In genomic region chr5:24019341-24020185, GRCm38 (mm10) we compare ENCODE assay signal across 15 mouse cellular contexts. TPM values are rescaled to one million over a fixed set of nuclear protein-coding genes. Genes with fewer than 3 reads are reported as not detected.
A peak's percentile ranks its signal among the peaks of the same experiment; 100 is the strongest.
DNase-seq lines count a peak whose midpoint lies in the region; ATAC-seq lines count a peak whose summit lies in the region.
"Had no signal": no experiment of that assay in that cellular context is flagged by ENCODE, and none has a peak within 500 bp of the region (broad histone marks: within the 10 kb centered on the region; RNA-seq: fewer than 3 reads in every experiment).

No protein-coding gene starts in this region.

- peak; percentile 84 for ATAC-seq in hindbrain, embryonic 13.5 days (ENCODE audit: low FRiP score)
- peak; percentile 91 for ATAC-seq in midbrain, embryonic 15.5 days (replicated peaks)

- no peak overlapping the region for H3K4me3 ChIP-seq in forebrain, embryonic 10.5 days
- no peak overlapping the region for H3K4me3 ChIP-seq in hindbrain, embryonic 13.5 days
- H3K4me3 ChIP-seq in midbrain, embryonic 15.5 days, result no peak overlapping the region
- H3K4me3 ChIP-seq: heart, adult 2 months; left cerebral cortex, adult 2 months; limb, embryonic 15.5 days had no signal

- H3K9me3 ChIP-seq in forebrain, embryonic 10.5 days, result peaks cover 4% of the 10 kb centered on the region; the same call in 1 of the 2 replicates
- no peaks in the 10 kb centered on the region for H3K9me3 ChIP-seq in hindbrain, embryonic 13.5 days
- no peaks in the 10 kb centered on the region for H3K9me3 ChIP-seq in midbrain, embryonic 15.5 days
- H3K9me3 ChIP-seq: limb, embryonic 15.5 days had no signal

- H3K27me3 ChIP-seq in forebrain, embryonic 10.5 days (ENCODE audit: poor library complexity, severe bottlenecking), result no peaks in the 10 kb centered on the region
- no peaks in the 10 kb centered on the region for H3K27me3 ChIP-seq in hindbrain, embryonic 13.5 days
- no peaks in the 10 kb centered on the region for H3K27me3 ChIP-seq in midbrain, embryonic 15.5 days (replicated peaks)
- H3K27me3 ChIP-seq: limb, embryonic 15.5 days had no signal

- peak overlapping the region; percentile 19; the same call in 1 of the 2 replicates for H3K4me2 ChIP-seq in hindbrain, embryonic 13.5 days
- peak overlapping the region; percentile 8; the same call in 1 of the 2 replicates for H3K4me2 ChIP-seq in midbrain, embryonic 15.5 days
- H3K4me2 ChIP-seq: limb, embryonic 15.5 days; lung, embryonic 14.5 days had no signal

- peak; percentile 42 for DNase-seq in NIH3T3 (ENCODE audit: low read depth)
- DNase-seq in forebrain, embryonic 10.5 days (ENCODE audit: extremely low spot score, low spot score), result no peak
- no peak for DNase-seq in adrenal gland, adult 2 months
- no peak for DNase-seq in right cerebral cortex, postnatal 4 days
- no peak for DNase-seq in lung, postnatal 10 days
- no peak for DNase-seq in ovary, postnatal 14 days (ENCODE audit: low spot score)
- DNase-seq: B cell, adult 2 months; cerebellum, adult 2 months; heart, adult 2 months; kidney, adult 11 months; lung, embryonic 14.5 days had no signal

- peaks cover 36% of the 10 kb centered on the region for H3K4me1 ChIP-seq in forebrain, embryonic 10.5 days
- H3K4me1 ChIP-seq in hindbrain, embryonic 13.5 days (replicated peaks), result peaks cover 38% of the 10 kb centered on the region
- peaks cover 28% of the 10 kb centered on the region for H3K4me1 ChIP-seq in midbrain, embryonic 15.5 days

- peak overlapping the region; percentile 46 for H3K9ac ChIP-seq in hindbrain, embryonic 13.5 days
- no peak overlapping the region; the same call in 1 of the 2 replicates for H3K9ac ChIP-seq in midbrain, embryonic 15.5 days
- H3K9ac ChIP-seq: limb, embryonic 15.5 days; lung, embryonic 14.5 days had no signal

- peaks cover 5% of the 10 kb centered on the region; the same call in 1 of the 2 replicates for H3K36me3 ChIP-seq in forebrain, embryonic 10.5 days (replicated peaks)
- no peaks in the 10 kb centered on the region for H3K36me3 ChIP-seq in hindbrain, embryonic 13.5 days
- no peaks in the 10 kb centered on the region for H3K36me3 ChIP-seq in midbrain, embryonic 15.5 days (replicated peaks)
- H3K36me3 ChIP-seq: limb, embryonic 15.5 days had no signal

- WGBS in forebrain, embryonic 10.5 days, result 64% methylated on average over 7 of the region's 7 CpGs
- 22% methylated on average over 7 of the region's 7 CpGs for WGBS in hindbrain, embryonic 13.5 days
- WGBS in midbrain, embryonic 15.5 days, result 24% methylated on average over 7 of the region's 7 CpGs

- H3K27ac ChIP-seq in forebrain, embryonic 10.5 days, result peak overlapping the region; percentile 78
- H3K27ac ChIP-seq in hindbrain, embryonic 13.5 days, result peak overlapping the region; percentile 91
- peak overlapping the region; percentile 80 for H3K27ac ChIP-seq in midbrain, embryonic 15.5 days
- H3K27ac ChIP-seq: heart, adult 2 months; left cerebral cortex, adult 2 months; limb, embryonic 15.5 days had no signal

RNA-seq across cellular contexts. Expression of gene Fam126a, which starts 10.9 kb away (rescaled TPM):
- polyA plus RNA-seq in forebrain, embryonic 10.5 days (2016; fragmentation: Nextera tagmentation; extraction: Ambion mirVana), result 28.1 and 29.0 TPM in 2 replicates
- polyA plus RNA-seq in hindbrain, embryonic 13.5 days (2015; fragmentation: Nextera tagmentation; extraction: Ambion mirVana), result 33.9 and 36.4 TPM in 2 replicates
- polyA plus RNA-seq in midbrain, embryonic 15.5 days (2015; fragmentation: Nextera tagmentation; extraction: Ambion mirVana), result 33.0 and 33.3 TPM in 2 replicates
- 100 to 1,000 TPM in 1 of 2 experiments, 10 to 100 TPM in 1; 50.1 to 133 TPM for total RNA-seq in adrenal gland, adult 2 months (2021)
- polyA plus RNA-seq in adrenal gland, adult 2 months (2012; rRNA removed), result 9.2 and 14.5 TPM in 2 replicates
